Mouse (Mus musculus) ES-E14 (cell line): ENCODE measurements around the gene H3f3a. TPM values are rescaled to one million over a fixed set of nuclear protein-coding genes. Genes with fewer than 3 reads are reported as not detected.
A peak's percentile ranks its signal among the peaks of the same experiment; 100 is the strongest.

Experiments used
- DNase-seq: peaks from one replicate; pipeline ENCODE4 v3.0.0-alpha.2; 2013; ENCODE audit warnings: low read depth, low spot score
- H3K27ac ChIP-seq: 2 replicates; pipeline ENCODE4 v1.5.1; 2012; ENCODE audit warnings: low read depth, mild to moderate bottlenecking, low read length, moderate library complexity, mixed read lengths; ENCODE audit not compliant: poor library complexity, insufficient read depth, severe bottlenecking
- H3K36me3 ChIP-seq: 2 replicates; pipeline ENCODE4 v1.6.1; 2012; ENCODE audit warnings: mild to moderate bottlenecking, low read length, moderate library complexity, mixed read lengths; ENCODE audit not compliant: control insufficient read depth, poor library complexity, insufficient read depth, severe bottlenecking
- H3K4me1 ChIP-seq, 2 experiments: fragments of 150-350 bp in 1 of 2; sonication (generic) in 1 of 2; 2 replicates each; pipeline ENCODE4 v1.6.1; 2012; ENCODE audit warnings: low read length in 2 of 2, mild to moderate bottlenecking in 1 of 2, mixed read lengths in 1 of 2; ENCODE audit not compliant: control insufficient read depth in 2 of 2, insufficient read depth in 2 of 2, poor library complexity in 1 of 2
- H3K4me3 ChIP-seq, 2 experiments: fragments of 150-350 bp in 1 of 2; sonication (generic) in 1 of 2; 2 replicates each; pipeline ENCODE4 v1.5.1; 2012; ENCODE audit warnings: low read length in 2 of 2, low read depth in 1 of 2, mild to moderate bottlenecking in 1 of 2, mixed read lengths in 1 of 2; ENCODE audit not compliant: insufficient read depth in 1 of 2, poor library complexity in 1 of 2, severe bottlenecking in 1 of 2
- H3K9ac ChIP-seq: 2 replicates; pipeline ENCODE4 v1.6.1; 2012; ENCODE audit warnings: low read depth, mild to moderate bottlenecking, low read length, mixed read lengths; ENCODE audit not compliant: poor library complexity, insufficient read depth, severe bottlenecking
- H3K9me3 ChIP-seq: fragments of 150-350 bp; sonication (generic); 2 replicates; pipeline ENCODE4 v1.6.1; 2012; ENCODE audit warnings: low read depth, mild to moderate bottlenecking, low read length; ENCODE audit not compliant: control insufficient read depth, insufficient read depth
- CHD2 ChIP-seq: IDR thresholded peaks from 2 replicates; pipeline ENCODE4 v1.6.1; 2014; ENCODE audit warnings: mild to moderate bottlenecking, low read depth, low read length, inconsistent platforms
- HCFC1 ChIP-seq: IDR thresholded peaks from 2 replicates; pipeline ENCODE4 v1.6.1; 2012; ENCODE audit warnings: low read length, inconsistent platforms, borderline replicate concordance; ENCODE audit not compliant: insufficient read depth
- MAFK ChIP-seq: IDR thresholded peaks from 2 replicates; pipeline ENCODE4 v1.6.1; 2014; ENCODE audit warnings: mild to moderate bottlenecking, low read depth, low read length, inconsistent platforms; ENCODE audit not compliant: insufficient read depth
- ZC3H11A ChIP-seq: IDR thresholded peaks from 2 replicates; pipeline ENCODE4 v1.6.1; 2012; ENCODE audit warnings: low read depth, mild to moderate bottlenecking, inconsistent platforms, low read length, borderline replicate concordance
- ZNF384 ChIP-seq: IDR thresholded peaks from 2 replicates; pipeline ENCODE4 v1.6.1; 2012; ENCODE audit warnings: low read depth, low read length, inconsistent platforms
- in situ Hi-C, 2 experiments: fragments of 600-800 bp; cut with MboI; formaldehyde crosslinking; loops; one replicate each; pipeline ENCODE4 v1.15.1; 2025; ENCODE audit warnings: low sequenced_read_pairs in 2 of 2, inconsistent platforms in 1 of 2; ENCODE audit not compliant: unreplicated experiment in 2 of 2
- total RNA-seq: library from RNA; depleted of rRNA; stranded (reverse); fragments of 300-350 nt; gene quantifications from 2 replicates; pipeline ENCODE4 v1.2.3, GENCODE M21; 2012; rRNA removed

Gene H3f3a
- total RNA-seq, result 503 and 657 TPM in 2 replicates

DNA sequence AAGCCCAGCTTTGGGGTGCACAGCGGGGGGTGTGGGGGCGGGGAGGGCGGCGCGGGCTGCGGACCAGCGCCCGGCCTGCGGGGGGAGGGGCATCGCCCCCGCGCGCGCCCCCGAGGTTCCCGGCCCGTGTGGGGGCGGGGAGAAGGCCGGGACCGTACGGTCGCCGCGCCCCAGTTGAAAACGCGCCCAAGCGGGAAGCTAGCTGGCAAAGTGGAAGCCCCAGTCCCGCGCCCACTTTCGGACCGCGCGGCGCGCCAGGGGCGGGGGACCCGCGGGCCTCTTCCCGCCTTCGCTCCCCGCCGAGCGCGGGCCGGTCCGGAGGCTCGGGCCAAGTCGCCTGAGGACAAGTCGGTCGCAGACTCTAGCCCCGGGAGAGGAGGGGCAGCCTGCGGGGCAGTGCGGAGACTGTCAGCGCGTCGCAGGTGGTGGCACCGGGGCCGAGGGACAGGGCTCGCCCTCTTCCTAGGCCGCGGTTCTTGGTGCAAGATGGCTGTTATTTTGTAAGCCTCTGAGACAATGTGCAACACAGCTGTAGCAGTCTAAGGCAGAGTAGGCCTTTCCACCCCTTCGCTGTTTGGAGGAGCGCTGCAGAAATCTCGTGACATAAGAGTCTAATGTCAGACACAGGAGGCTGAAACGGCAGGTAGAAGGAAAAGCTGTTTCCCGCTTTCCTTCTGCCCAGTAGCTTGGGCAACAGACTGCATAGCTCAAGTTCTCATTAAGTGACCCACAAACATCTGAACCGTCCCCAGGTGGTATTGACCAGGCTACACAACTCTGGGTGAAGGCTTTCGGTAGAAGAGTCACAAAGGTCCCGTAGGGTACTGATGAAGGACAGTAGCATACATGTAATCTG, at the start of gene H3f3a:
H3f3a (minus strand) TSS at position 59 of the 856 bp plus-strand sequence.
- peak; percentile 19; the same call in 1 of the 2 replicates for TF ChIP-seq HCFC1
- TF ChIP-seq ZNF384, result no peak
- no peak for DNase-seq
- H3K9ac ChIP-seq, result peak within 1 kb of the TSS; percentile 98
- peak within 1 kb of the TSS; percentile 96 to 100 for H3K4me3 ChIP-seq
- no peaks in the 10 kb centered on the region for H3K9me3 ChIP-seq
- peaks cover 7 to 11% of the 10 kb centered on the region in 2 experiments; a peak in 3 of 4 replicates for H3K4me1 ChIP-seq
- peak within 1 kb of the TSS; percentile 89 for H3K27ac ChIP-seq
- H3K36me3 ChIP-seq, result peaks cover 14% of the 10 kb centered on the region
- in situ Hi-C loops, result no loop called here

DNA sequence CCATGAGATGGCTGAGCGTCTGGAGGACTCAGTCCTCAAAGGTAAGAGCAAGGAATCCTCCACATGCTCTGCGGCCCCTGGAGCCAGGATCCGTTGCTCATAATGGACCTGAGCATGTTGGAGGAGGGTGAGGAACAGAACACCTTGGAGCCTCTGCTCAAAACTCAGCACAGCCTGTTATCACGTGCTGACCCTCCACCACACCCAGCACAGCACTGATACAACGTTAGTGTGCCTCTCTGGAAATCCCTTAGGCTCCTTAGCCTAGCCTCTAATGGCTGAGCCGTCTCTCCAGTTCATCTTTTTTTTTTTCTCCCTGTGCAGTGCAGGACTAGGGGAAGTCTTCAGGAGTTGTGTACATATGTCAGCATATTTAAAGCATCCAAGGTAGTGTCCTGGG, 46.3 kb upstream of the H3f3a start:
- Histone ChIP-seq H3K4me3 (no peak overlapping the region), H3K27ac (no peak overlapping the region), H3K9ac (no peak overlapping the region), H3K9me3 (no peaks in the 10 kb centered on the region), H3K4me1 (peaks cover 2 to 5% of the 10 kb centered on the region in 2 experiments; a peak in 2 of 4 replicates), H3K36me3 (peaks cover 69% of the 10 kb centered on the region)
- DNase-seq, result no peak
- TF ChIP-seq ZNF384 (no peak), MAFK (no peak), HCFC1 (no peak), CHD2 (no peak), ZC3H11A (no peak)
- in situ Hi-C loops, result no loop called here

DNA sequence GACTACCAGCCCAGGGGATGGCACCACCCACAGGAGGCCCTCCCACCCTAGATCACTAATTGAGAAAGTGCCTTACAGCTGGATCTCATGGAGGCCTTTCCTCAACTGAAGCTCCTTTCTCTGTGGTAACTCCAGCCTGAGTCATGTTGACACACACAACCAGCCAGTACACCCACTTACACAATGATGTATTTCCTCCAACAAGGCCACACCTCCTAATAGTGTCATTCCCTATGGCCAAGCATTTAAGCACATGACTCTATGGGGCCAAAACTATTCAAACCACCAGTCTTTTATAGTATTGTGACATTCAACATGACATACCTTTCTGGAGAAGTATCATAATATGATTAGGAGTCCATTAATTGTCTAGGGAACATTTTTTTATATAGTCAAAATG, 45.0 kb upstream of the H3f3a start:
- TF ChIP-seq ZC3H11A (no peak), ZNF384 (no peak), CHD2 (no peak), HCFC1 (no peak), MAFK (no peak)
- no peak overlapping the region for H3K27ac ChIP-seq
- H3K36me3 ChIP-seq, result peaks cover 61% of the 10 kb centered on the region
- no peak overlapping the region for H3K4me3 ChIP-seq
- H3K9ac ChIP-seq, result no peak overlapping the region
- H3K4me1 ChIP-seq, result no peaks in the 10 kb centered on the region
- H3K9me3 ChIP-seq, result no peaks in the 10 kb centered on the region
- in situ Hi-C loops, result no loop called here
- DNase-seq, result no peak

DNA sequence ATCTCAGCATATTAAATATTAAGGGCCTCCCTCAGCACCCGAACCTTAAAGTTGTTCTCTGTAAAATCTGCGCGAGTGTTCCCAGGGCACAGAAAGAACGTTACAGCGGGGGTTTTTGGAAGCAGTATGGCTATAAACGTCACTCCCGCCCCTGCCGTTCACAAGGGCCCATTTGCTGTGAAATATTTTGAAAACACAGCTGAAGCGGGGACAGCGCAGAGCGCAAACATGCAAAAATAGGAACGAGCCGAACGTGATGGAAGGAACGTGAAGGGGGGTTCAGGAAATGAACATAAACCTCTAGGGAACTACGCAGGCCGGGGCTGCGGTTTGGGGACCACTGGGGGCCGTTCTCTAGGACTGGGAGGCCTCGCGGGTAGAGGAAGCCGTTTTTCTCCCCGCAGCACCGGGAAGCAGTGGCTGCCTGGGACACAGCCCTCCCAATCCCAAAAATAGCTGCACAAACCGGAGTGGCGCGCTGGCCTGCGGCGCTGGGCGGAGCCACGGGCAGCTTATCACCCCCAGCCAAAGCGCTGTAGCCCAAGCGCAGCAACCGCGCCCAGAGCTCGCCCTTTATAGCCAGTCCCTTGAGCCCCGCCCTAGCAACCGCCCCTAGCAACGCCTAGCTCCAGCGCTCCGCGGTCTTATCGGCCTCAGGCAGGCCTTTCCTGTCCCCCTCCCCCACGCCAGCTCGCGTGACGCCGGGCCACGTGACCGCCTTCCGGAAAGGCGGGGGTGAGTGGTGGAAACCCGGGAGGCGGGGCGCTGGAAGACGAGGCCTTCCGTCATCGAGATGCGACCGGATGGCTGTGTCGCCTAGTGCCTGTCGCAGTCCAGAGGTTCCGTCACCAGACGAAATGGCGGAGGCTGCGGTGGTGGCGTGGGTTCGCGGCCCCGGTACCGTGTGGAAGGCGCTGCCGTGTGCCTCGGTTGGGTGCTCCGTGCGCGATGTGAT, 36.9 kb upstream of the H3f3a start, which contains the start of gene Sde2:
Sde2 (plus strand) TSS at position 812 of the 955 bp plus-strand sequence.
- Histone ChIP-seq H3K36me3 (peaks cover 6% of the 10 kb centered on the region; the same call in 1 of the 2 replicates), H3K27ac (peak within 1 kb of the TSS; percentile 93), H3K4me3 (peak within 1 kb of the TSS; percentile 74 to 86), H3K4me1 (peaks cover 10 to 13% of the 10 kb centered on the region in 2 experiments; a peak in 3 of 4 replicates), H3K9me3 (no peaks in the 10 kb centered on the region), H3K9ac (peak within 1 kb of the TSS; percentile 98)
- DNase-seq, result peak; percentile 100
- TF ChIP-seq CHD2 (0 out of 2 replicates have a peak, but pooled peaks have one; percentile 70), MAFK (no peak), ZNF384 (no peak), ZC3H11A (no peak), HCFC1 (peak; percentile 87; the same call in 1 of the 2 replicates)
- in situ Hi-C loops, result no loop called here
